Mouse (Mus musculus): ENCODE data around the gene Drc3.

Gene Drc3

DNA sequence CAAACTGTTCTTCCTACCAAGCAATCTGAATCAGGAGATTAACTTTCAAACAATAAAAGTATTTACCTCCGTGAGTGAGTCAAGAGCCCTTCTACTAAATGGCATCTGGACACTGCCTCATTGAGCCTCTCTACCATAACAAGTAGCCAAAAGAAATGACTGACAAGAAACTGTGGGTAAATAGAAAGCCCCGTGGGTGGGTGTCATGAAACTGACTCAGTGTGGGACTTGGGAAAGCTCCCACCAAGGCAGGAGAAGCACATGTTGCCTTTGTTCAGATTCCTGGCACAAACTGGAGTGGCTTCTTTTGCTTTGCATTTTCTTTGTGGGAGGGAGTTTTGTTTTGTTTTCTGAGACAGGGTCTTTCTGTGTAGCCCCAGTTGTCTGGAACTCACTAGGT, 17.4 kb upstream of the Drc3 start:
- DNase-seq (ENCODE audit: low read depth, low spot score) = no peak

DNA sequence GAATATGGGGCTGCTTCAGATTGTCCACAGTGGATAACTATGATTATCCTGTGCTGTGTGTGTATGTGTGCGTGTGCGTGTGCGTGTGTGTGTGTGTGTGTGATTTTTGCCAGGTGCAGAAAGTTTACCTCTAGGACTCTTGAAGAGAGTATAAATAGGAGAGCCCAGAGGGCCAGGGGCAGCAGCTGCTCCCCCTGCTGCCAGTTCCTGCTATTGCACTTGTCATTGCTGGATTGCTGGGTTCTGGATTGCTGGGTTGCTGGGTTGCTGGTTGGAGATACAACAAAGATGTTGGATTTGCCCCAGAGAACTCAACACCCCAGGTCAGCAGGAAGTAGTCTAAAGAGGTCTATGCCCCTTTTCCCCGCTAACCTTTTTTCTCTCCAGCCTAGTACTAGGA, 14.8 kb upstream of the Drc3 start:
- DNase-seq (ENCODE audit: low read depth, low spot score) = no peak

DNA sequence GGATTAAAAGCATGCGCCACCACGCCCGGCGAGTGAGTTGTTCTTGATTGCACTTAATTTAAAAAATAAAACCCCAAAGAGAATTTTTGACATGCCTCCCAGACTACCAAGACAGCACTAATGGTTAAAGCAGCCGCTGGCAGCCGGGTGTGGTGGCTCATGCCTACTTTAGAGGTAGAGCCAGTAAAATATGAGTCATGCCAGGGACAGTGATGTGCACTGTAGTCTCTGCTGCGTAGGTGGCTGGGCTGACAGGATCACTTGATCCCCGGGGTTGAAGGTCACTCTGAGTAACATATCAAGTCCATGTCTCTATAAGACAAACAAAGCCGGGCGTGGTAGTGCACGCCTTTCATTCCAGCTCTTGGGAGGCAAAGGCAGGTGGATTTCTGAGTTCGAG, 13.8 kb upstream of the Drc3 start:
- no peak for DNase-seq (ENCODE audit: low read depth, low spot score)

DNA sequence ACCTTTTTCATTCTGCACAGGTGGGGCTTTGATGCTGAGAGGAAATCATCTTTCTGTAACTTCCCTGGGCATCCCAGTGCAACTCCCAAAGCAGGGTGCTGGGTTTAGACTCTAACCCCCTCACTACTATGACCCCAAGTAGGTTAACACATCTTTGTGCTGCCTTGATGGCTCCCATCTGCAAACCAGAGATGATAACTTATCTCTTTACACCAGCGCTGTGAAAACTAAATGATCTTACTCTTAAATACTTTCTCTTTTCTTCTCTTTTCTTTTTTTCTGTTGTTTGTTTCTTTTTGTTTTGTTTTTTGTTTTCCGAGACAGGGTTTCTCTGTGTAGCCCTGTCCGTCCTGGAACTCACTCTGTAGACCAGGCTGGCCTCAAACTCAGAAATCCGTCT, 7.3 kb upstream of the Drc3 start:
- no peak for DNase-seq (ENCODE audit: low read depth, low spot score)

DNA sequence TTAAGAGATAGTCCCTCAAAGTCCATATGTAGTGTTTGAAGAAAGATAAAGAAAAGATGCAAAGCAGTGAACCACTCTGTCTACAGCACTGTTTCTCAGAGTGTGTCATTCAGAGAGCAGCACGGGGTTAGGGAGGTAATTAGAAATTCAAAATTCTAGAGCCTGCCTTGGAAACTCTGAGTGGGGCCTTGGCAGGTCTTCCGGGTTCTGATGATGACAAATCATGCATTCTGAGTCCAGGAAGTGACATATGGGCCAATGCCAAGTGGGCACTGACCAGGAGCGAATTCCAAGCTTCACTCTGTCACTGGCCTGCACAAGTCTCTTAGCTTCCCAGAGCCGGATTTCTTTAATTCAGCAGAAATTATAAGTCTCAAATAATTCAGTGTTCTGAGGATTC, 6.6 kb upstream of the Drc3 start:
- peak; percentile 32 for DNase-seq (ENCODE audit: low read depth, low spot score)

DNA sequence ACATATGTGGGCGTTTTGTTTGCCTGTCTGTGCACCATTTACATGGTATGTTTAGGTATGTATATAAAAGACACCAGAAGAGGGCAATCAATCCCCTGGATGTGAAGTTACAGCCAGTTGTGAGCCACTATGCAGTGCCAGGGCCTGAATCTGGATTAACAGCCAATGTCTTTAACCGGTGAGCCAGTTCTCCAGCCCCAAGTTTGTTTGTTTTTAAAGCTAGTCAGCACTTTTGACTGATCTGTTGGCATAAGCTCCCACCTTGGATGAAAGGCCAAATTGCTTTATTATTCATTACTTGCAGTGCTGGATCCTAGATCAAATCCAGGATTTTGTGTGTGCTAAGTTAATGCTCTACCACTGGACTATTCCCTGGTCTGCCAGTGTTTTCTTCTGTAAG, 1.7 kb upstream of the Drc3 start:
- no peak for DNase-seq (ENCODE audit: low read depth, low spot score)

DNA sequence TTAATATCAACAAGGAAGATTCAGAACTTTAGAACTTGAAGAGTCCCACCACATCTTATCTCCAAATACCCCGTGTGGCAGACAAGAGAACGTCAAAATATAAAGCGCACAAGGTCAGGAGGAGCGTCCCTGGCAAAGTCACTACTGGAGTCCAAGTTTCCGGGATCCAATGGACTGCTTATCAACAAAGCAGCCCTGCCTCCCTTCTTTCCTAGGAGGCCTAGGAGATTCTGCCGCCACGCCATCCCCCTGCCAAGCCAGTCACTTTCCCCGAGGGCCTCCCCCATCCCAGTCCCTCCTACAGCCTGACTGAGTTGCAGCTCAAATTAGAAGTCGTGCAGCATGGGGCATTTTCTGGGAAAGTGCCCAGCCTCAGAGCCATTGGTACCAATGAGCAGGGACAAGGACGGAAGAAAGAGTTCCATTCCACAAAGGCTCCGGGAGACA, 1.2 kb upstream of the Drc3 start:
- peak; percentile 45 for DNase-seq (ENCODE audit: low read depth, low spot score)

DNA sequence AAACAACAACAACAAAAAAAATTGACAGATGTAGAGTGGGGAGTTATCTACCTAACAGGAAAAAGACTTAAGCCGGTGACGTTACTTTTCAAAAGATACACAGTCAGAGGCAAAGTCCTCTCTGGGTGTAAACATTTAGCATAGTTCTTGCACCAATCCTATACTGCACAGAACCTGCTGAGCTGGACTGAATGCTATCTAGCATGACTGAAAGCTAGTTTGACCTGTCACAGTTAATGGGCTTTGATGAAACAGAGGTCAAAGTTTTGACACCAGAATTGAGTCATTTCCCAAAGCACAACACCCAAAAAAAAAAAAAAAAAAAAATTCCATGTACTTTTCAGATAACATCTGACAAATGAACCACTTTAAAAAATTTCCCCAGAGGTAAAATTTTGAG, 2.8 kb downstream of the Drc3 start:
- DNase-seq (ENCODE audit: low read depth, low spot score) = no peak

DNA sequence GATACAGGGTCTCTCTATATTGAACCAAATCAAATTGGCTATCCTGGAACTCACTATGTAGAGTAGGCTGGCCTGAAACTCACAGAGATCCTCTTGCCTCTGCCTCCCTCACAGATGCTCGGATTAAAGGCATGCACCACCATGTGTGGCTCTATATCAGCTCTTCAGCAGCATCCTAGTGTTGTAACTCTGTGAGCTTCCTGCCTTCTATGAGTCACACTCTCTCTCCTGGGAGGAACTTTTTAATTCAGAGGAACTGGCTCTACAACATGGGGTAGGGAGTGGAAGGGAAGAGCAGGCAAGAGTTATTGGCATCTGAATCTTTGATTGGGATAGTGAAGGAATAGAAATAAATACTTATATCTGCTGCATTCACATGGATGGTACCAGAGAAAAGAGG, 4.0 kb downstream of the Drc3 start:
- DNase-seq (ENCODE audit: low read depth, low spot score) = no peak

DNA sequence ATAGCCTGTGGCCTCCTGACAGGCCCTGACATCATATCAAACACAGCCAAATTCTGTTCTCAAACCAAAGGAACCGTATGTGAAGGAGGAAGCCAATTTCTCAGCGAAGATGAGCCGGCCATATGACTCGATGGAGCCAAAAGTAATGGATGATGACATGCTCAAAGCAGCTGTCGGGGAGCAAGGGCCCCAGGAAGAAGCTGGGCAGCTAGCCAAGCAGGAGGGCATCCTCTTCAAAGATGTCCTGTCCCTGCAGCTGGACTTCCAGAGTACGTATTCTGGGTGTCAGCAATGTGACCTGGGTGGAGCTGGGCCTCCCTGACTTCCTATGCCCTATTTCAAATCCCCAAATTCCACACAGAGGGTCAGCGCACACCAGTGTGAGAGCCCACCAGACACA, 5.4 kb downstream of the Drc3 start:
- DNase-seq (ENCODE audit: low read depth, low spot score) = peak; percentile 46

DNA sequence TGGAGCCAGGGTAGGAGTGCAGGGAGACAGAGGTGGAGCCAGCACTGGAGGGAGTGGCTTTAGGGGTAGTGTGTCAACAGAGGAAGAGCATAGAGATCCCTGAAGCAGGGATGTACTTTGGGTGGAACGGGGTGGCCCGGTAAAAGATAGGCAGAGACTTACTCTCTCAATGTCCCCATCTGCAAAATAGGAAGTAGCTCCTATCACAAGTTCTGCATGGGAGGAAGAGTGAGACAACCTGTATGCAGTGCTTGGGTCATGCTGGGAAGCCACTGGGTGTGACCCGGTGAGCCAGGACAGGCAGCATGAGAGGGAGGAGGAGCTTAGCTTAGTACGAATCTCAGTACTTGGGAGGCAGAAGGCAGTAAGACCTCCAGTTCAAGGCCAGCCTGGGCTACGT, 6.0 kb downstream of the Drc3 start:
- DNase-seq (ENCODE audit: low read depth, low spot score) = no peak

DNA sequence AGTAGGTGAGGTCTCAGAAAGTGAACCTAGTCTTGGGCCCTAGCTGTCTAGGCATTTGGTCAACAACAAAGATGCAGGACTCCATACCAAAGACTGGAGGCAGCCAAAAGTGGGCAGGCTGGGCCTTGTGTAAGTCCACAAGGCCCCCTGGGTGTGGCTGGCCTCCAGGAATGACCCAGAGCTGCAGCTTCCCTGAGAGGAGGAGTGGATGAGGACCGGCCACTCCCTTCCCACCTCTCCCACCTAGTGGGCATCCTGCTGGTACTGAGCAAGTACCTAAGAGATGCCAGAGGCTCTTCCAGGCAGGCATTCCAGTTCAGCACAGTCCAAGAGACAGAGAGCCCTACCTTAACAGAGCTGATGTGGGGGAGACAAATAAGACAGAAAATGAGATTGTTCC, 6.8 kb downstream of the Drc3 start:
- no peak for DNase-seq (ENCODE audit: low read depth, low spot score)

DNA sequence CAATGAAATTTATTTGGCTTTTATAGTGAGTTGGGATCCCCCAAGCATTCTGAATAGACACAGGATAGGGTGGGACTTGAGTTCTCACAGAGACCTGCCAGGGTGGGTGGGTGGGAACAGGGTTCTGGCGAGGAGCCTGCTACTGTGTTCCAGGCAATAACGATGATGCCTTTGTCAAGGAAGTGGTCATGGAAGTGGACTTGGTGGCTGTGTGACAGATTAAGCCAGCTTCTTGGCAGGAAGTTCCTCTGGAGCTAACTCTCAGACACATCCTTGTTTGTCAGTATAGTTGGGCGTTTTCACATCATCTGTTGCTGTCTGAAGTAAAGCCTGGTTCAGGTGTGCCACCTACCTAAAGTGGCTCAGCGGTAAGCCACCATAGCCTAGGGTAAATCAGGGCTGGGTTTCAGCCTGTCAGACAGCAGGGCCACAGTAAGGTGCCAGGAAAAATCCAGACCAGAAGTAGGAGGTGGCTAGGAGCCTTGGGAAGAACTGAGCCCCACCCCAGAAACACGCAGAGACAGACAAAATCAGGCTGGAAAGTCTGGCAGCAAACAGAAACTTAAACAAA, 7.6 kb downstream of the Drc3 start:
- no peak for DNase-seq (ENCODE audit: low read depth, low spot score)

DNA sequence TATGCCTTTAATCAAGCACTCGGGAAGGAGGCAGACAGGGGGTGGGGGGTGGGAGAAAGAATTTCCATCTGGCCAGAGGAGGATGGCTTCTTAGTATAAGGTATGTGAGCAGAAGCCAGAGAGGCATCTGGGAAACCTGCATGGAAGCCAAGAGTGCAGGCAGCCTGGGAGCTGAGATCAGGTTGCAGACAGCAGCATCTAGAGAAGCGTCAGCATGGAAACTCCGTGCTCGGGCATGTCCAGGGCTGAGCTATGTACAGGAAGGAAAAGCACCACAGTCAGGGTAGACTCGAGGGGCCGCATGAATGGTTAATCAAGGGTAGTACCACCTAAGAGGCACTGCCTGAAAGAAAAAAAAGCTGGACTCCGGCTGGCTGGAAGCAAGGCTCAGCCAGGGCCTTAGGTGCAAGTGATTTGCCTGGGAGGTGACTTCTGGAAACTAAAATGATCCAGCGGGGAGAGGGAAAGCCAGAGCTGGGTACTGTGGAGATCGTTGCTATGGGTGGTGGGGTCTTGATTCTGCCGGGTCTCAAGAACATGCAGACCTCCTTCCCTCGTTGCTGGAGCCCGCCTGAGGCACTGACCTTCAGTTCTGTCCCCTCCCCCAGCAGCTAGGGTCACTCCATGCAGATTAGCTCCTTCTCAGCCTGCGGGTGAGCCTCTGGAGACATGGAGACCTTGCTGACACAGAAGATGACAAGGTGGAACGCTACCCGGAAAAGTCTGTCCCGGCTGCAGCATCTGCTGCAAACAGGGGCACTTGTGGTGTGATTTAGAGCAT, 13.3 kb downstream of the Drc3 start:
- DNase-seq (ENCODE audit: low read depth, low spot score) = peak; percentile 68

DNA sequence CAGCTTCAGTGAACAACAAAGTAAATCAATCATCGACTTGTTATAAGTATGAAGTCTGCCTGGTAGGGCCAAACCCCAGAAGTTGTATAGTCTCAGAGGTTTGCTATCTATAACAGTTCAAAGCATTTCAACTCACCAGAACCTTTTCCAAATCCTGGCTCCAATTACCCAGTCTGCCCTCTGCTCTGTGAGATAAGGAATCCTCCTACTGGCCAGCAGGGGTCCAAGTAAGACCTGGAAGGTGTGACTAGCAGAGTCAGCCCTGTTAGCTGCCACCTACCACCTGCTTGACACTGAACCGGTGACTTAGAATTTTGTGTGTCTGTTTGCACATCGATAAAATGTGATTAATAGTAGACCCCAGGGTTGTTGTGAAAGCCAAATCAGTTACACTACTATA, 14.1 kb downstream of the Drc3 start:
- DNase-seq (ENCODE audit: low read depth, low spot score) = no peak

DNA sequence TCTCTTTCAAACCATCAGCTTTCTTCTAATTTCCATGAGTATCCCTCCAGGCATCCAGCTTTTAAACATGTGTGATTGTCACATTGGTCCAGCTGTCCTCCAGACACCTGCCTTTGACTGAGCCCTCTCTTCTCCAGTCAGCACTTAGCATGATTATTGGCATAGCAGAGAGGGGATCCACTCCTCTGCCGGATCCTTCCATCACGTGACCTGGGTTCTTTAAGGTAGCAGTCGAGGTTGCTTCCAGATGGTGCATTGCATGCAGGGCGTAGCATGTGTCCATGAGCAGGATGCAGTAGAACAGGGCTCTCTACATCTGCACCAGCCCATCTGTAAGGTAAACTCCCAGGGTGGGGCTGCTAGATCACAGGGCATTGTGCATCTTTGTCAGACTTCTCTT, 15.8 kb downstream of the Drc3 start:
- DNase-seq (ENCODE audit: low read depth, low spot score) = no peak

DNA sequence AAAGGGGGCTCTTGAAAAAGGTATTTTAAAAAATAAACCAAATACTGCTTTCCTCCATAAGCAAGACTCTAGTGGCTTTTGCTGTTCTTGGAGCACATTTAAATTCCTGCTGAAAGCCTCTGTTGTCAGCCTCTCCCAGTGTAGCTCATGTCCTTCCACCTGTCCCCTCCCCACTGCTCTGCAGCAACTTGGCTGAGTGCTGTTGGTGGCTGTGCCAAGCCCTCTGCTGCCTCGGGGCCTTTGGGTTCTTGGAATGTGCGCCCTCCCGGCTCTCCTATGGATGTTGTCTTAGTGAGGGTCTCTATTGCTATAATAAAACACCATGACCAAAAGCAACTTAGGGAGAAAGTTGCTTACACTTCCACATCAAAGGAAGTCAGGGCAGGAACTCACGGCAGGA, 16.3 kb downstream of the Drc3 start:
- DNase-seq (ENCODE audit: low read depth, low spot score) = no peak

DNA sequence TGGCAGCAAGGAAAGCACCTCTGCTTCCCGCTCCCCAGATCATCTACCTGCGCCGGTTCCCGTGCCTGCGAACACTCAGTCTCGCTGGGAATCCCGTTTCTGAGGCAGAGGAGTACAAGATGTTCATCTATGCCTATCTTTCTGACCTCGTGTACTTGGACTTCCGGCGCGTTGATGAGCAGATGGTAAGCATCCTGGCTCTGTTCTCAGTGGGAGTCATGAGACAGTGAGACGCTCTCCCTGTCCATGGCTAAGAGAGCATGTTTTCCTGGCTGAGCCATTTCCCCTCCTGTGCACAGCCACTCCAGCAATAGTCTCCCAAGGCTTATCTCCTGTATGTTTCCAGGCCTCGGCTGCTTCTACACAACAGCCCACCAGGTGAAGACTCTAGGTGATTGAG, 17.3 kb downstream of the Drc3 start:
- no peak for DNase-seq (ENCODE audit: low read depth, low spot score)

DNA sequence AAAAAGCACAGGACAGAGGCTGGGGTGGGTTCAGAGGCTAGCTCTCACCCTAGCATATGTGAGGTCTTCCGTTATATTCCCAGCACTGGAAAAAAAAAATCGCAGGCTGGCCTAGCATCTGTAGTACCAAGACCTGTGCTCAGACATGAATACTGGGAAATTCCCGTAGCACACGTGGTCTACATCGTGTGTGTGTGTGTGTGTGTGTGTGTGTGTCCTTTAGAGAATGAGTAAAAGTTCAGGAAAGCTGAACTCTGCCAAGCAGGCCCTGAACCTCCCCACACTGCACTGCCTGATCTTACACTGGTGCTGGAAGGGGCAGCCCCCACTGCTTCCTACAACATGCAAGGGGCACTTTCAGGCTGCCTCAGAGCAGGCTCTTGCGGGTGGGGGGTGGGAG, 21.4 kb downstream of the Drc3 start:
- no peak for DNase-seq (ENCODE audit: low read depth, low spot score)

DNA sequence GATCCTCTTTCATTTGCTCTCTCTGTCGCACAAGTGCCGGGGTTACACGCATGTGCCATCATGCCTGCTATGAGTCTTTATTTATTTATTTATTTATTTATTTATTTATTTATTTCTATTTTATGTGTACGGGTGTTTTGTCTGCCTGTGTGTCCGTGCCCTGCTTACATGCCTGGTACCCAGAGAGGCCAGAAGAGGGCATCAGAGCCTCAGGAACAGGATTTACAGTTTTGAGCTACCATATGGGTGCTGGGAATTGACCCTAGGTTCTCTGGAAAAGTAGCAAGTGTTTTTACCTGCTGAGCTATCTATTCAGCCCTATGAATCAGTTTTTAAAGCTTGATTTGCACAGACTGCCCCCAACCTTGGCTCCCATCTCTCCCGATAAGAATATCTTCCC, 30.4 kb downstream of the Drc3 start:
- DNase-seq (ENCODE audit: low read depth, low spot score) = no peak

DNA sequence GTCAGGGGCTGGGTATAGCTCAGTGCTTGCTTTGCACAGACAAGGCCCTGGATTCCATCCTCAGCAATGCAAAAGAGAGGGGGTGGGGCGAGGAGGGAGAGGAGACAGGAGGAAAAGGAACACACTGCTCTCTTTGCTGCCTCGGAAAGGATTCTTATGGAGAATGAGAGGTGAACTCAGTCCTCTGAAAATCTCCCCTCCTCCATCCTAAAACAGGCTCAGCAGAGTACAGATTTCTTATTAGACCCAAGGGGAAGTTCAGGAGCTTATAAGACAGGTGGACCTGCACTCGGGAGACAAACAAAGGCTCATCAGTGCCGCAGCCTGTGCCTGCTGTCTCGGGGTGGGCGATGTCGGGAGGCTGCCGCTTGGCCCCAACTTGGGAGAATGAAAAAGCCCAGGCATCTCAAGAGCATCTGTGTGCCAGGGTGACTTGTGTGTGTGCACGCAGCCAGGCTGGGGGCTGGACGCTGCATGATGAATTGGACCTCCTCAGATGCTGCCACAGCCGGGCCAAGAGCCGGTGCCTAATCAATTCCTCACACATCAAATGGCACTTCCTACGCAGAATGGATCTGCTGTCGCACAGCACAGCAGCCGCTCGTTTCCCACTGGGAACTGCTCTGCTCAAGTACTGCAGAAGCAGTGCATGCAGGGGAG, 31.8 kb downstream of the Drc3 start:
- no peak for DNase-seq (ENCODE audit: low read depth, low spot score)

DNA sequence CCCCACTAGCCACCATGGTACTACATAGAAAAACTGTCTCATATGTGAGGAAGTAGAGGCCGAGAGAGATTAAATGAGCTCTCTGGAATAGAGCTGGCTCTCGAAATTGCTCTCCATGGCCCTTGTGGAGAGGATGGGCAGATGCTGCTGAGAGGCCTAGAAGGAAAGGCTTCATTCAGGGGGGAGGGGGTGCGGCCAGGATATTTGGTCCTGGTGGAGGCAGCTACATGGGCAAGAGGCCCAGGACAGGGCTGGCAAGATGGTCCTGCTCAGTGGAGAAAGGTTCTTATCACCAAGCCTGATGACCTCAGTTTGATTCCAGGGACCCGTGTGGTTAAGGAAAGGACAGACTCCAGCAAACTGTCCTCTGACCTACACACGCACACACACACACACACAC, 32.8 kb downstream of the Drc3 start:
- DNase-seq (ENCODE audit: low read depth, low spot score) = no peak

DNA sequence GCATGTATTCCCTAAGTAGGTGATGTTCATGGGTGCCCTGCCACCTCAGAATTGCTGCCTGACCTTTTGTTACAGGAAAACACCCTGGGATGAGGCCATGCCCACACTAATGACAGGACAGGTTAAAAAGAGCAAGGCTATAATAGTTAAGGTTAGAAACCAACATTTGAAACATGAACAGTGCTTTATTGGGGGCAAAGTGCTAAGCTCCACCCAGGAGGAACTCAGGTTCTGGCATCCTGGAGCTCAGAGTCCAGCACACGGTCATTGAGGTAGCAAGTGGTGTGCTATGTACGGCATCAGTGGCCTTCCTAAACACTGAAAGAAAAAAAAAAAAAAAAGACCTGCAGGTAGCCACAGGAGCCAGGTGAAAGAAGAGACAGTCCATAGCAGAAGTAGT, 34.8 kb downstream of the Drc3 start:
- no peak for DNase-seq (ENCODE audit: low read depth, low spot score)

All from skeletal muscle tissue, adult 2 months (tissue).